Mouse (Mus musculus) ES-E14 (cell line): Measurements from ENCODE around the gene Ccdc107.

ENCODE experiments used
- HCFC1 ChIP-seq: IDR thresholded peaks from 2 replicates; pipeline ENCODE4 v1.6.1; 2012; ENCODE audit warnings: low read length, inconsistent platforms, borderline replicate concordance; ENCODE audit not compliant: insufficient read depth
- ZNF384 ChIP-seq: IDR thresholded peaks from 2 replicates; pipeline ENCODE4 v1.6.1; 2012; ENCODE audit warnings: low read depth, low read length, inconsistent platforms

GRCm38 (mm10) chr4:43463102-43463501, 29.6 kb upstream of the Ccdc107 start:
- TF ChIP-seq HCFC1, result no peak
- TF ChIP-seq ZNF384, result no peak
